Mouse (Mus musculus) embryonic facial prominence, embryonic 11.5 days (tissue): ENCODE results near the gene Mtor. TPM values are rescaled to one million over a fixed set of nuclear protein-coding genes. Genes with fewer than 3 reads are reported as not detected.

Experiments
- ATAC-seq: fragments of 200-750 bp; cut with Nextera tagmentation; replicated peaks from 2 replicates; pipeline ENCODE4 v1.8.0; 2017; ENCODE audit warnings: low read depth; ENCODE audit not compliant: insufficient number of reproducible peaks, low FRiP score, low TSS enrichment
- DNase-seq: peaks from one replicate; pipeline ENCODE4 v3.0.0-alpha.2; 2015; ENCODE audit warnings: low spot score
- H3K27ac ChIP-seq: fragments of 300-500 bp; sonication (generic); replicated peaks from 2 replicates; pipeline ENCODE4 v1.5.1; 2014; ENCODE audit warnings: mild to moderate bottlenecking, low read depth, low read length, control low read depth
- H3K27me3 ChIP-seq: fragments of 300-500 bp; sonication (generic); 2 replicates; pipeline ENCODE4 v1.6.1; 2014; ENCODE audit warnings: mild to moderate bottlenecking, low read length, moderate library complexity, mixed read lengths; ENCODE audit not compliant: control insufficient read depth, insufficient read depth
- H3K36me3 ChIP-seq: fragments of 300-500 bp; sonication (generic); replicated peaks from 2 replicates; pipeline ENCODE4 v1.6.1; 2014; ENCODE audit warnings: low read depth, mild to moderate bottlenecking, low read length, moderate library complexity, mixed read lengths; ENCODE audit not compliant: control insufficient read depth, insufficient read depth
- H3K4me1 ChIP-seq: fragments of 300-500 bp; sonication (generic); 2 replicates; pipeline ENCODE4 v1.6.1; 2014; ENCODE audit warnings: low read length, mixed read lengths; ENCODE audit not compliant: control insufficient read depth, insufficient read depth
- H3K4me2 ChIP-seq: fragments of 300-500 bp; sonication (generic); 2 replicates; pipeline ENCODE4 v1.6.1; 2014; ENCODE audit warnings: low read depth, mild to moderate bottlenecking, control low read depth, low read length, moderate library complexity
- H3K4me3 ChIP-seq: fragments of 300-500 bp; sonication (generic); 2 replicates; pipeline ENCODE4 v1.5.1; 2014; ENCODE audit warnings: low read depth, low read length, control low read depth
- H3K9ac ChIP-seq: fragments of 300-500 bp; sonication (generic); replicated peaks from 2 replicates; pipeline ENCODE4 v1.6.1; 2014; ENCODE audit warnings: mild to moderate bottlenecking, control low read depth, low read length
- H3K9me3 ChIP-seq: fragments of 300-500 bp; sonication (generic); replicated peaks from 2 replicates; pipeline ENCODE4 v1.6.1; 2016; ENCODE audit warnings: mild to moderate bottlenecking, low read length, inconsistent platforms, mixed read lengths; ENCODE audit not compliant: control insufficient read depth
- WGBS: fragments of 180-500 bp; shearing (Covaris S2); extraction: QIAGEN DNeasy Blood & Tissue Kit; methylation state at CpG from one replicate; pipeline ENCODE4 v1.1.7; 2014; 5-methylcytosine and 5-hydroxymethylcytosine counted together
- polyA plus RNA-seq: library from polyadenylated mRNA; unstranded; fragments of >200 nt; fragmentation: Nextera tagmentation; extraction: Ambion mirVana; gene quantifications from 2 replicates; pipeline ENCODE4 v1.2.1, GENCODE M21; 2014

Mtor gene
- polyA plus RNA-seq, 1 experiment from 2014 or later = 22.5 TPM

DNA sequence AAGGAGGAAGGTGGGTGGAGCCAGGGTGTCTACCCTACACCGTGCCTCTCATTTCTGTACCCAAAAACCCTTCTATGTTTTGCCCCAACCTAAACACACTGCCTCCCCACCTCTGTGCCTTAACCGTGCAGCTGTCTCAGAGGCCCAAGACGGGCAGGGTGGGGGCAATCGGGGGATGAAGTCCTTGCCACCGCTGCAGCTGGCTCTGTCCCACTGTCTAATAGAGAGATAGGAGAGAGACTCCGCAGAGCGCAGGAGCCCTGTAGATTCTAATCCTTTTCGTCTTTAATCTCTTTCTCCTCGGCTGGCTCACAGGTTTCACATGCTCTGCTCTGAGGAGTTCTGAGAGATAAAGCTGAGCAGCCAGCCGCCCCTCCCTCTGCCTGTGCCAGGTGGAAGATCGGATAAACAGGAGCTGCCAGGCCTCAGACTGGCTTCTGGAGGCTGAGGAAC, 31.3 kb upstream of the Mtor start:
- H3K4me3 ChIP-seq = no peak overlapping the region
- peaks cover 4% of the 10 kb centered on the region; the same call in 1 of the 2 replicates for H3K27me3 ChIP-seq
- WGBS = 45% methylated on average over 11 of the region's 11 CpGs
- no peak overlapping the region for H3K4me2 ChIP-seq
- no peak overlapping the region for H3K27ac ChIP-seq
- no peaks in the 10 kb centered on the region for H3K4me1 ChIP-seq
- H3K9ac ChIP-seq = no peak overlapping the region
- DNase-seq (no peak), ATAC-seq (no peak)
- no peaks in the 10 kb centered on the region for H3K9me3 ChIP-seq
- no peaks in the 10 kb centered on the region for H3K36me3 ChIP-seq

DNA sequence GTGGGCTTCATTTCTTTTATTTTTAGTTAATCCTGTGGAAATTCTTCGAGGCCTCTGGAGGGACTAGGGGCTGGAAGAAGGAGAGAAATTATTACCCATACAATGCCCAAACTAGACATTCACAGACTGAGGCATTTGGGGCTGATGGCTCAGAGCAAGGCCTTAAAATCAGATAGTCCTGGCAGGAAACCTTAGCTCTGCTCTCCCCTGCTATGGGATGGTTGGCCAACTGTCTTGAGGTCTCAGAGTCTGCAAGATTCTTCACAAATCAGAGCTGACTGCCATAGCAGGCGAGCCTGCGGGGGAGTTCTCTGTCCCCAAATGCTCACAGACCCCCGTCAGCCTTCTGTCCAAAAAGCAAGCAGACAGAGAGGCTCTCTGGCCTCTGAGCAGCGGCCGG, 30.9 kb upstream of the Mtor start:
- H3K27ac ChIP-seq = no peak overlapping the region
- ATAC-seq (no peak), DNase-seq (no peak)
- H3K4me1 ChIP-seq = no peaks in the 10 kb centered on the region
- H3K27me3 ChIP-seq = peaks cover 4% of the 10 kb centered on the region; the same call in 1 of the 2 replicates
- H3K9me3 ChIP-seq = no peaks in the 10 kb centered on the region
- WGBS = 70% methylated on average over 6 of the region's 6 CpGs
- no peaks in the 10 kb centered on the region for H3K36me3 ChIP-seq
- no peak overlapping the region for H3K9ac ChIP-seq
- no peak overlapping the region for H3K4me3 ChIP-seq
- no peak overlapping the region for H3K4me2 ChIP-seq

DNA sequence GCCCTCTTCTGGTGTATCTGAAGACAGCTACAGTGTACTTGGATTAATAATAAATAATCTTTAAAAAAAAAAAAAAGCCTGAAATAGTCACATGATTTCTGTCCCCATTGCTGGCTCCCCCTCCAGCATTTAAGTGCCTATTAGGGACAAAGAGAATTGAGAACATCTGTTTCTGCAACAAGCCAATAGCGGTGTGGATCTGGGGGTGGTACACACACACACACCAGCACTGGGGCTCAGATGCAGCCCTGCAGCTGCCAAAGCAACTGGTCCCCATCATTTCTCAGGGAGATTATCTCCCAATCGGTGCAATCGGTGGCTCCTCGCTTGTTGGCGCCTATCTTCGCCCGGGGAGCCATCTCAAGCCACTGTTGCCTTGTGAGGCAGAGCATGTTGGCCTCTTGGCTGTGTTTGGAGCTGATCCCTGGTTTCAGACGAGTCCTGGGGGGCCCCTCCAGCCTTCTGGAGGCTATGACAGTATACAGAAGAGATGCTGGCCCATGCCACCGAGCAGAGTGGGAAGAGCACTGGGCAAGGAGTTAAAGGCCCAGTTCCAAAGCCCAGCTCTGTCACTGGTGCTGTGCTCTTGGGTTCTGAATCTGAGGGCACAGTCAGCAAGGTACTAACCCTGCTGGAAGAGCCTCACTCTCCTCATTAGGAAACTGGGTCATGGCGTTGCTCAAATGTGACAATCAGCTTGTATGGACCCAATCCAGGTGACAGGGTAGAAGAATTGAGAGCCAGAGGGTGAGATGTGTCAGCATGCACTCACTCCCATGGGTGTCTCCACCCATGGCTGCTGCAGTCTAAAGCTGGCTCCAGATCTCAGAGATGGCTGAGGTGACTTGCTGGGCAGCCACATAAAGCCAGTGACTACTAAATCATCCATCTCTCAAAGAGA, 21.2 kb upstream of the Mtor start:
- ATAC-seq (no peak), DNase-seq (no peak)
- Histone ChIP-seq H3K27ac (no peak overlapping the region), H3K9me3 (no peaks in the 10 kb centered on the region), H3K27me3 (no peaks in the 10 kb centered on the region), H3K4me3 (no peak overlapping the region), H3K36me3 (no peaks in the 10 kb centered on the region), H3K4me2 (no peak overlapping the region), H3K9ac (0 out of 2 replicates have a peak overlapping the region, but pooled peaks have one; percentile 6), H3K4me1 (no peaks in the 10 kb centered on the region)
- 72% methylated on average over 10 of the region's 10 CpGs for WGBS

DNA sequence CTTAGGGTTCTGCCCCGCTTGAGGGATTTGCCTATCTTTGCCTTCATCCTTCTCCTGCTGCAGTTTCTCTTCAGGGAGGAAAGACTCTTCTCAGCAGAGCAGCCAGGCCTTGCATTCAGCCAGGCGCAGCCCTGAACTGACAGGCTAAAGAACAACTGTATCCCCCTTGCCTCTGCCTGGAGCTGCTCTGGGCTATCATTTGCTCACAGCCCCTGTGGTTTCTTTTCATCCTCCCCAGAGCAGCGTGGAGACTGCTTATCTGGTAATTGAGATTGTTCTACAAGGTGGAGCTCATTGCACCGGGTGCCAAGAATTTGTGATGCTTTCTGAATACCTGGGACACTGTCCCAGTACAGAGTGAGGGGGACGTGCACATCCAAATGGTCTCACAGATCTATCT, 19.9 kb upstream of the Mtor start:
- no peaks in the 10 kb centered on the region for H3K9me3 ChIP-seq
- no peaks in the 10 kb centered on the region for H3K27me3 ChIP-seq
- no peak overlapping the region for H3K4me2 ChIP-seq
- WGBS = 71% methylated on average over 5 of the region's 5 CpGs
- H3K9ac ChIP-seq = no peak overlapping the region
- DNase-seq (no peak), ATAC-seq (no peak)
- no peaks in the 10 kb centered on the region for H3K4me1 ChIP-seq
- no peak overlapping the region for H3K27ac ChIP-seq
- H3K36me3 ChIP-seq = no peaks in the 10 kb centered on the region
- H3K4me3 ChIP-seq = no peak overlapping the region

DNA sequence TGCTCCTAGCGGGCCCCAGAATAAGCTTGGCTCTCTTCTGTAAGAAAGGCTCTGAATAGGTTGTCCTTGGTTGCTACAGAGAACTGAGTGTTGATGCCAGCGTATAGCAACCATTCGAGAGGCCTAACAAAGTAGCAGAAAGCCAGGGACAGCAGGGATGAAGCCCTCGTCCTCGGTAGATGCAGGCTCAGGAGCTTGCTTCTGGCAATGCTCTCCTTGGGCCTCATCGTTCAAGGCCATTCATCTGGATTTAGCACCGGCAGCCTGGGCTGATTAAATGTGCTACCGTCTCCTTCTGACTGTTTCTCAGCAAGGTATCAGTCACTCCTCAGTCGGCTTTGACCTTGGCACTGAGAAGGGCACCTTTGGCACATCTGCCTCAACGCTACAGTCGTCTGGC, 19.3 kb upstream of the Mtor start:
- no peak for DNase-seq
- H3K36me3 ChIP-seq = no peaks in the 10 kb centered on the region
- H3K9me3 ChIP-seq = no peaks in the 10 kb centered on the region

DNA sequence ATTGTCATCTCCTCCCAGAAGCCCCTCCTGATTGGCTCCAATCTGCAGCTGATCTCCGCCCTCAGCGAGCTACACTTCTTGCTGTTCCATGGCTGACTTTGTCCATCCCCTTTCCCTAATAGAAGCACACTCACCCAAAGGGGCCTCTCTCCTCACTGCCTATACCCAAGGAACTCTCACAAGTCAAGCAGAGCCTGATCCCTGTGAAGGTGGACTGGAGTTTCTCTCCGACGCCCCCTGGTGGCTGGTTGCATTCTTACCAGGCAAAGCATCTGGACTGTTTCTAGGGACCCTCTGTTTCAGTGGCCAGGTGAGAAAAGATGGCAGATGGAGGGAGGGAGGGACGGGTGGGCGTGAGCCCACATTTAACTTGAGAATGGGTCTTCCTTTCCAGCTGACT, 18.7 kb upstream of the Mtor start:
- WGBS = 26% methylated on average over 6 of the region's 6 CpGs

More for the DNA sequence above, 19.3 kb upstream of the Mtor start:
- 91% methylated on average over 11 of the region's 11 CpGs for WGBS
- no peak overlapping the region for H3K27ac ChIP-seq
- ATAC-seq = no peak
- H3K9ac ChIP-seq = no peak overlapping the region
- no peaks in the 10 kb centered on the region for H3K27me3 ChIP-seq
- no peaks in the 10 kb centered on the region for H3K4me1 ChIP-seq
- H3K4me3 ChIP-seq = no peak overlapping the region
- no peak overlapping the region for H3K4me2 ChIP-seq

DNA sequence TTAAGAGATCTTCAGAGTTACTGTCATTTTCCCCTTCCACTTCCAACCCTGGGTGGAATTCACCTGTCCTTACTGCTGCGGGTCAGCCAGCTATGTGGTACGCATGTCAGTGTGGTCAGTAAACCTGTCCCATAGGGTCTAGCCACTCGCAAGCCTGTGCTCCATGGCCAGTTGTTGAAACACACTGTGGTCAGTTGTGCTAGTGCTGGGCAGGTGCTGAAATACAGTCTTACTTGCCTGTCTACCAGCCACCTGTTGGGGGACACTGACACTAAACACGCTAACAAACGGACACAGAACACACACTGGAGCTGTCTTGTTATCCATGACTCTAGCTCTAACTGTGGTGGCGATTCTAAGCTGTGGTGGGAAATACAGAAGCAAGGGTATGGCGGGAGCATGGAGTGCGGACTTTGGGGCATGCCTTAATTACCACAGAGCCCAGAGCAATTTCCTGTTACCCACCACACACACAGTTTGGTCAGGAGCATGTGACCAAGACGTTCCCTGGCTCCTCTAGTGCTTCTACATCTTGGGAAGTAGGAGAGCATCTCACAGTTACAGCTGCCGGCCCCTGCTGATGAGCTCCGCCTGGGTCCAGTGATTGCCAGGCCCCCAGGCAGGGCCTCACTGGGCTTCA, 17.4 kb upstream of the Mtor start:
- no peak for DNase-seq
- Histone ChIP-seq H3K27ac (no peak overlapping the region), H3K4me2 (no peak overlapping the region), H3K27me3 (no peaks in the 10 kb centered on the region), H3K36me3 (no peaks in the 10 kb centered on the region), H3K9ac (no peak overlapping the region), H3K4me1 (no peaks in the 10 kb centered on the region), H3K9me3 (no peaks in the 10 kb centered on the region), H3K4me3 (no peak overlapping the region)
- no peak for ATAC-seq
- WGBS = 83% methylated on average over 11 of the region's 11 CpGs

More for the DNA sequence above, 18.7 kb upstream of the Mtor start:
- Histone ChIP-seq H3K4me1 (no peaks in the 10 kb centered on the region), H3K9me3 (no peaks in the 10 kb centered on the region), H3K27me3 (no peaks in the 10 kb centered on the region), H3K27ac (no peak overlapping the region), H3K4me3 (no peak overlapping the region), H3K4me2 (no peak overlapping the region), H3K9ac (no peak overlapping the region), H3K36me3 (no peaks in the 10 kb centered on the region)
- peak; percentile 50; the same call in 1 of the 2 replicates for ATAC-seq
- DNase-seq = peak; percentile 81

DNA sequence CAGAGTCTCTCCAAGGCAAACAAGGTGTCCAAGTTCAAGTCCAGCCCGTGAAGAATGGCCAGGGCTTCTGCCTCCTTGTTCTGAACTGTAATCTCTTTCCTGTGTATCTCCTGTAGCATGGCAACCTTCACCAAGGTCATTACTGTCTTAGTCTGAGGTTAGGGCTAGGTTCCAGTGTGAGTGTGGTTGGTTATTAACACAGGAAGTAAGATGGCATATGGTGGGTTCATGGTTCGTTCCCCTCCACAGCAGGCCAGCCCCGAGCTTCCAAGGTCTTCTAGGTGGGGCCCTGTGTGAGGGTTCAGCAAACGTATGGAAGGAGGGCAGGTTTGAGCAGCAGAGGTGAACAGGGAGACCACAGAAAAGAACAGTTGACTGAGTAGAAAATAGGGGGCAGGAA, 15.9 kb upstream of the Mtor start:
- H3K36me3 ChIP-seq = no peaks in the 10 kb centered on the region
- no peaks in the 10 kb centered on the region for H3K4me1 ChIP-seq
- no peak overlapping the region for H3K9ac ChIP-seq
- no peak overlapping the region for H3K4me3 ChIP-seq
- no peak for ATAC-seq
- no peaks in the 10 kb centered on the region for H3K9me3 ChIP-seq
- H3K27me3 ChIP-seq = no peaks in the 10 kb centered on the region
- 87% methylated on average over 4 of the region's 4 CpGs for WGBS
- no peak overlapping the region for H3K27ac ChIP-seq
- H3K4me2 ChIP-seq = no peak overlapping the region
- no peak for DNase-seq
